Mouse (Mus musculus) heart, adult 2 months (tissue): ENCODE measurements at regions not wholly inside any gene's neighbourhood (a gene's known extent, or its start where the extent isn't known, plus 50 kb on each side); places are given as distances from the start of the nearest gene placed in this dataset.

Experiments
- CTCF ChIP-seq: fragments of 200-600 bp; IDR thresholded peaks from 2 replicates; pipeline ENCODE4 v1.8.1; 2022; ENCODE audit warnings: antibody characterized with exemption, mild to moderate bottlenecking, moderate library complexity
- EP300 ChIP-seq: fragments of 200-500 bp; IDR thresholded peaks from 2 replicates; pipeline ENCODE4 v1.6.1; 2011; ENCODE audit warnings: low read depth, low read length, control low read depth; ENCODE audit not compliant: insufficient read depth

DNA sequence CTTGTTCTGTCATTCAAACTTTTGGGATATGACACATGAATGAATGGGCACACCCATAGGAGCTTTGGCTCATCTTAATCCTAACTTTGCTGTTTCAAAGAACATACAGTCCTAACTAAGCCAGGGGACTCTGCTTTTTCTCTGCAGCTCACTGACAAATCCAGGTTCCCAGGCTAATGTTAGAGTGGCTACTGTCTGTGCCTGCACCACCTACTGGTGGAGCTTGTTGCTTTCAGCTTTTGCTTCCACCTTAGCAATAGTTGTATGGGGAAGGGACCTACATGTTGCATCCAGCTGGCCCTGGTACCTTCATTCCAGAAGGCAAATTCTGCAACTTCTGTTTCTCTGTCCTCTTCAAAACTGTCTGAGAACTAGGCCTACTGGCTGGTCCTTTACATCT, 566.8 kb upstream of the Castor2 start:
- peak; percentile 67 for TF ChIP-seq CTCF
- no peak for TF ChIP-seq EP300
